Mouse (Mus musculus): ENCODE results near the gene Auts2. TPM values are rescaled to one million over a fixed set of nuclear protein-coding genes. Genes with fewer than 3 reads are reported as not detected.
A peak's percentile ranks its signal among the peaks of the same experiment; 100 is the strongest.

Gene Auts2
- polyA plus RNA-seq, 1 experiment from 2014 or later, result 7.5 TPM

- no peaks in the 10 kb centered on the region for H3K36me3 ChIP-seq (ENCODE audit: insufficient read depth, low read length)
- TF ChIP-seq CTCF (IDR thresholded peaks at IDR 0.05; ENCODE audit: low read depth), result no peak
- H3K4me2 ChIP-seq (ENCODE audit: low read length), result no peak overlapping the region
- no peak overlapping the region for H3K9ac ChIP-seq (ENCODE audit: low read depth, low read length)
- WGBS, result 78% methylated on average over 1 of the region's 1 CpGs
- no peak overlapping the region for H3K4me3 ChIP-seq (replicated peaks; ENCODE audit: low read depth, low read length)
- H3K4me1 ChIP-seq (replicated peaks; ENCODE audit: insufficient read depth, low read length), result no peaks in the 10 kb centered on the region
- DNase-seq (ENCODE audit: low spot score) (no peak), ATAC-seq (replicated peaks; ENCODE audit: low FRiP score, low read depth) (no peak)
- H3K9me3 ChIP-seq (replicated peaks; ENCODE audit: low read length), result no peaks in the 10 kb centered on the region
- no peak overlapping the region for H3K27ac ChIP-seq
- no peaks in the 10 kb centered on the region for H3K27me3 ChIP-seq (ENCODE audit: insufficient read depth, low read length)
Observed at GRCm38 (mm10) chr5:131912983-131913382, 630.2 kb downstream of the Auts2 start.

GRCm38 (mm10) chr5:131906313-131906712 is 636.8 kb downstream of the Auts2 start:
- H3K36me3 ChIP-seq (ENCODE audit: insufficient read depth, low read length), result no peaks in the 10 kb centered on the region
- H3K9me3 ChIP-seq (replicated peaks; ENCODE audit: low read length), result no peaks in the 10 kb centered on the region
- DNase-seq (ENCODE audit: low spot score) (no peak), ATAC-seq (replicated peaks; ENCODE audit: low FRiP score, low read depth) (no peak)
- H3K27me3 ChIP-seq (ENCODE audit: insufficient read depth, low read length), result no peaks in the 10 kb centered on the region
- H3K27ac ChIP-seq, result no peak overlapping the region
- no peak overlapping the region for H3K4me2 ChIP-seq (ENCODE audit: low read length)
- H3K4me1 ChIP-seq (replicated peaks; ENCODE audit: insufficient read depth, low read length), result 0 out of 2 replicates have a peak, but pooled peaks cover 4% of the 10 kb centered on the region
- TF ChIP-seq CTCF (IDR thresholded peaks at IDR 0.05; ENCODE audit: low read depth), result no peak
- H3K4me3 ChIP-seq (replicated peaks; ENCODE audit: low read depth, low read length), result no peak overlapping the region
- no peak overlapping the region for H3K9ac ChIP-seq (ENCODE audit: low read depth, low read length)
- WGBS, result 87% methylated on average over 3 of the region's 3 CpGs

DNA sequence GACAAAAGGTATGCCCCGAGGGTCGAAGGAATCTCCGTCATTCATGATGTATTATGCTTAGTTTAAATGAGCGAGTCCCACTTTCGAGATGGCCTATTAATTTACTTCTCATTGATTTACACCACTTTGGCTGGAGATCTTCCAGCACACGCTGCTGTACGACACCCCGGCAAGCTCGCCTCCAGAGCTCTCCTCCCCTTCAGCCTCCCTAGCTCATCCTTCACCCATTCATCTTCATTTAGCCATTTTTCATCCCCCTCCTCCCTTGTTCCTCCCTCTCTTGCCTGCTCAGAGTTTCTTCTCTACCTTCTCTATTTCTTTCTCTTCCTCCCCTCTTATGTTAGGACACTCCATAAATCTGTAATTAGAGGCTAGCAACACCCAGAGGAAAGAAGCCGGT is 638.7 kb downstream of the Auts2 start:
- 27% methylated on average over 10 of the region's 10 CpGs for whole genome bisulfite sequencing
- H3K4me3 ChIP-seq (replicated peaks; ENCODE audit: low read depth, low read length), result no peak overlapping the region
- DNase-seq (ENCODE audit: low spot score) (peak; percentile 79), ATAC-seq (replicated peaks; ENCODE audit: low FRiP score, low read depth) (no peak)
- no peak overlapping the region for H3K9ac ChIP-seq (ENCODE audit: low read depth, low read length)
- H3K9me3 ChIP-seq (replicated peaks; ENCODE audit: low read length), result no peaks in the 10 kb centered on the region
- H3K27ac ChIP-seq, result no peak overlapping the region
- no peak overlapping the region for H3K4me2 ChIP-seq (ENCODE audit: low read length)
- H3K27me3 ChIP-seq (ENCODE audit: insufficient read depth, low read length), result no peaks in the 10 kb centered on the region
- H3K36me3 ChIP-seq (ENCODE audit: insufficient read depth, low read length), result no peaks in the 10 kb centered on the region
- H3K4me1 ChIP-seq (replicated peaks; ENCODE audit: insufficient read depth, low read length), result 0 out of 2 replicates have a peak, but pooled peaks cover 4% of the 10 kb centered on the region
- no peak for TF ChIP-seq CTCF (IDR thresholded peaks at IDR 0.05; ENCODE audit: low read depth)

DNA sequence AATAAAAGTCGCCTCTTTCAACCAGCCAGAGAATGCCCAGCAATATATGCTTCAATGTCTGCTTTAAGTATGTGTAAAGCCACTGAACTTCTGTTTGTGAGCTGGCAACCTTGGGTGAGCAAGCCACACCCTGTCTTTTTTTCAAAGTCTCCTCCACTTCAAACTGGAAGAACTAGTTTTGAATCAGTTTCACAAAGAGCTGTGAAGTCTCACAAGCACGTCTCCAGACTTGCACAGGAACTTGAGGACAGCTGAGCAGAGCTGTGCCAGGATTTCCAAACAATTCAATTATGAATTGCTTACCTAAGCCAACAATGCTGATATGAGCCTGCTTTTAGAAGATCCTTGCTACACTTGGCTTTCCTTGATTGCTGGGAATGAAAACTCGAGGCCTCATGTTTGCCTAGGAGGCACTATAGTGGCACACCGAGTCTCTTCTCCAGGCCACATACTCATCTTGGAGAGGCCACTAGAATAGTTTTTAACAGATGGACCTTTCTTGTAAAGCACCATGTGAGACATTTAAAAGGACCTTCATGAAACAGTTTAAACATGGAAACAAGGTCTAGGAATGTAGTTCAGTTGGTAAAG is 645.0 kb downstream of the Auts2 start:
- no peaks in the 10 kb centered on the region for H3K9me3 ChIP-seq (replicated peaks; ENCODE audit: low read length)
- DNase-seq (ENCODE audit: low spot score) (no peak), ATAC-seq (replicated peaks; ENCODE audit: low FRiP score, low read depth) (no peak)
- H3K36me3 ChIP-seq (ENCODE audit: insufficient read depth, low read length), result no peaks in the 10 kb centered on the region
- H3K4me2 ChIP-seq (ENCODE audit: low read length), result no peak overlapping the region
- no peak overlapping the region for H3K4me3 ChIP-seq (replicated peaks; ENCODE audit: low read depth, low read length)
- no peaks in the 10 kb centered on the region for H3K27me3 ChIP-seq (ENCODE audit: insufficient read depth, low read length)
- TF ChIP-seq CTCF (IDR thresholded peaks at IDR 0.05; ENCODE audit: low read depth), result no peak
- 73% methylated on average over 4 of the region's 4 CpGs for WGBS
- no peaks in the 10 kb centered on the region for H3K4me1 ChIP-seq (replicated peaks; ENCODE audit: insufficient read depth, low read length)
- H3K9ac ChIP-seq (ENCODE audit: low read depth, low read length), result no peak overlapping the region
- no peak overlapping the region for H3K27ac ChIP-seq

DNA sequence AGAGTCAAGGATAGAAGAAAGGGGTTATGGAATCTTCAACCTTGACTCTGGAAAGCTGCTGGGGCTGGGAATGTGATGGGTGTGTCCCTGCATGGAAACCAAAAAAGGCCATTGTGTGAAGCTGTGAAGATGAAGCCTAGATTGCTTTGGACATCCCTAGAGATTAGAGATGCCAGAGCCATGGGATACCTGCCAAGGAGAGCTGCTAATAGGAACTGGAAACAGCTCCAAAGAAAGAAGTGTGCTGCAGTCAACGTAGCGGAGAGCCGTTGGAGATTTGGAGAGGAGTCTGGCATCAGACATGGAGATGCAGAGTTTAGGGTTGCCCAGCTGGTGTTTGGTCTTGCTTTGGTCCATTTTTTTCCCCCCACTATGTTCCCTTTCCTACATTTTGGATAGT is 656.5 kb downstream of the Auts2 start:
- no peak for DNase-seq (ENCODE audit: low spot score)
- H3K4me1 ChIP-seq (replicated peaks; ENCODE audit: insufficient read depth, low read length), result no peaks in the 10 kb centered on the region
- H3K27ac ChIP-seq, result no peak overlapping the region
- 91% methylated on average over 3 of the region's 3 CpGs for WGBS
- no peak overlapping the region for H3K4me3 ChIP-seq (replicated peaks; ENCODE audit: low read depth, low read length)
- H3K9me3 ChIP-seq (replicated peaks; ENCODE audit: low read length), result no peaks in the 10 kb centered on the region
- no peak for ATAC-seq (replicated peaks; ENCODE audit: low FRiP score, low read depth)
- no peaks in the 10 kb centered on the region for H3K27me3 ChIP-seq (ENCODE audit: insufficient read depth, low read length)
- TF ChIP-seq CTCF (IDR thresholded peaks at IDR 0.05; ENCODE audit: low read depth), result no peak
- H3K36me3 ChIP-seq (ENCODE audit: insufficient read depth, low read length), result no peaks in the 10 kb centered on the region
- H3K9ac ChIP-seq (ENCODE audit: low read depth, low read length), result no peak overlapping the region
- H3K4me2 ChIP-seq (ENCODE audit: low read length), result no peak overlapping the region

DNA sequence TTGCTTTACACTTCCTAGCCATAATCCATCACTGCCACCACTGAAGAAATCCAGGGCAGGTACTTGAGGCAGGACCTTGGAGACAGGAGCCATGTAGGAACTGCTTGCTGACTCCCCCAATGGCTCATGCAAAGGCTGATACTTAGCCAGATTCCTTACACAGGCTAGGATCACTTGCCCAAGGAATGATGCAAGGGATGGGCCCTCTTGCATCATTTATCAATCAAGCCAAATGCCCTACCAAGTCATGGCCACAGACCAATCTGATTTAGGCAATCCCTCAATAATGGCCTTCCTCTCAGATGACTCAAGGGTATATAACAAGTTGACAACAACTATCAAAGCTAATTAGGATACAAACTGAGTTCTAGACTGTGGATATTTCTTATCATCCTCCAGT is 666.6 kb downstream of the Auts2 start:
- ATAC-seq (replicated peaks; ENCODE audit: low FRiP score, low read depth), result no peak

GRCm38 (mm10) chr5:131875976-131876375 is 667.2 kb downstream of the Auts2 start:
- Histone ChIP-seq H3K4me1 (replicated peaks; ENCODE audit: insufficient read depth, low read length) (no peaks in the 10 kb centered on the region), H3K9ac (ENCODE audit: low read depth, low read length) (no peak overlapping the region), H3K27me3 (ENCODE audit: insufficient read depth, low read length) (no peaks in the 10 kb centered on the region), H3K36me3 (ENCODE audit: insufficient read depth, low read length) (no peaks in the 10 kb centered on the region), H3K27ac (no peak overlapping the region), H3K4me2 (ENCODE audit: low read length) (no peak overlapping the region), H3K9me3 (replicated peaks; ENCODE audit: low read length) (no peaks in the 10 kb centered on the region), H3K4me3 (replicated peaks; ENCODE audit: low read depth, low read length) (no peak overlapping the region)
- DNase-seq (ENCODE audit: low spot score) (no peak), ATAC-seq (replicated peaks; ENCODE audit: low FRiP score, low read depth) (no peak)
- 71% methylated on average over 4 of the region's 4 CpGs for WGBS
- no peak for TF ChIP-seq CTCF (IDR thresholded peaks at IDR 0.05; ENCODE audit: low read depth)

More for the DNA sequence above, 666.6 kb downstream of the Auts2 start:
- H3K9ac ChIP-seq (ENCODE audit: low read depth, low read length), result no peak overlapping the region
- no peak for TF ChIP-seq CTCF (IDR thresholded peaks at IDR 0.05; ENCODE audit: low read depth)
- no peak overlapping the region for H3K27ac ChIP-seq
- H3K27me3 ChIP-seq (ENCODE audit: insufficient read depth, low read length), result no peaks in the 10 kb centered on the region
- H3K4me1 ChIP-seq (replicated peaks; ENCODE audit: insufficient read depth, low read length), result no peaks in the 10 kb centered on the region
- no peak overlapping the region for H3K4me3 ChIP-seq (replicated peaks; ENCODE audit: low read depth, low read length)
- H3K36me3 ChIP-seq (ENCODE audit: insufficient read depth, low read length), result no peaks in the 10 kb centered on the region
- no peak for DNase-seq (ENCODE audit: low spot score)
- H3K4me2 ChIP-seq (ENCODE audit: low read length), result no peak overlapping the region
- H3K9me3 ChIP-seq (replicated peaks; ENCODE audit: low read length), result no peaks in the 10 kb centered on the region

Measured in kidney, postnatal 0 days (tissue).